9 mouse cellular contexts compared by ENCODE assay signal in genomic region chr19:30205159-30205816, GRCm38 (mm10). TPM values are rescaled to one million over a fixed set of nuclear protein-coding genes. Genes with fewer than 3 reads are reported as not detected.
DNase-seq lines count a peak whose midpoint lies in the region; ATAC-seq lines count a peak whose summit lies in the region.
"Had no signal": no experiment of that assay in that cellular context is flagged by ENCODE, and none has a peak within 500 bp of the region (broad histone marks: within the 10 kb centered on the region; RNA-seq: fewer than 3 reads in every experiment).

No protein-coding gene starts in this region.

- no peaks in the 10 kb centered on the region for H3K4me1 ChIP-seq in intestine, embryonic 14.5 days (replicated peaks; ENCODE audit: control insufficient read depth, insufficient read depth, low read length)
- H3K4me1 ChIP-seq in intestine, embryonic 16.5 days (ENCODE audit: control insufficient read depth, insufficient read depth, low read length) = no peaks in the 10 kb centered on the region
- no peaks in the 10 kb centered on the region for H3K4me1 ChIP-seq in hindbrain, embryonic 14.5 days (replicated peaks; ENCODE audit: control insufficient read depth, insufficient read depth, low read length)
- H3K4me1 ChIP-seq: embryonic facial prominence, embryonic 15.5 days had no signal

- 17% methylated on average over 12 of the region's 12 CpGs for WGBS in intestine, embryonic 14.5 days
- WGBS in intestine, embryonic 16.5 days = 19% methylated on average over 12 of the region's 12 CpGs
- WGBS in hindbrain, embryonic 14.5 days = 19% methylated on average over 12 of the region's 12 CpGs

- H3K27ac ChIP-seq in intestine, embryonic 14.5 days (ENCODE audit: low read depth) = no peak overlapping the region
- no peak overlapping the region for H3K27ac ChIP-seq in intestine, embryonic 16.5 days (ENCODE audit: low read length)
- H3K27ac ChIP-seq in hindbrain, embryonic 14.5 days = no peak overlapping the region
- H3K27ac ChIP-seq: embryonic facial prominence, embryonic 15.5 days had no signal

- no peak overlapping the region for H3K9ac ChIP-seq in intestine, embryonic 14.5 days (ENCODE audit: low read length)
- H3K9ac ChIP-seq in intestine, embryonic 16.5 days (ENCODE audit: low read depth, low read length) = no peak overlapping the region
- no peak overlapping the region for H3K9ac ChIP-seq in hindbrain, embryonic 14.5 days
- H3K9ac ChIP-seq: embryonic facial prominence, embryonic 15.5 days had no signal

- peak; percentile 78 for DNase-seq in intestine, embryonic 14.5 days (ENCODE audit: low spot score)
- peak; percentile 80 for DNase-seq in MN1 (ENCODE audit: low spot score)
- peak; percentile 92 for DNase-seq in embryo, embryonic 10 days (ENCODE audit: low spot score)
- peak; percentile 81 for DNase-seq in hindbrain, embryonic 14.5 days (ENCODE audit: low spot score)
- peak; percentile 46 for DNase-seq in left cerebral cortex, postnatal 4 days
- DNase-seq in neural tube, embryonic 10.5 days (ENCODE audit: extremely low spot score, low spot score) = peak; percentile 65
- DNase-seq in spleen, adult 12 weeks (ENCODE audit: low spot score) = no peak

- H3K9me3 ChIP-seq in intestine, embryonic 14.5 days (ENCODE audit: control insufficient read depth, low read length) = no peaks in the 10 kb centered on the region
- H3K9me3 ChIP-seq in intestine, embryonic 16.5 days (ENCODE audit: control insufficient read depth, low read length) = no peaks in the 10 kb centered on the region
- no peaks in the 10 kb centered on the region for H3K9me3 ChIP-seq in hindbrain, embryonic 14.5 days (ENCODE audit: control insufficient read depth, low read length)
- H3K9me3 ChIP-seq: embryonic facial prominence, embryonic 15.5 days had no signal

- no peak overlapping the region for H3K4me2 ChIP-seq in intestine, embryonic 14.5 days (ENCODE audit: low read length)
- no peak overlapping the region for H3K4me2 ChIP-seq in intestine, embryonic 16.5 days (ENCODE audit: low read depth, low read length)
- no peak overlapping the region for H3K4me2 ChIP-seq in hindbrain, embryonic 14.5 days (replicated peaks)
- H3K4me2 ChIP-seq: embryonic facial prominence, embryonic 15.5 days had no signal

- intact Hi-C loops in left cerebral cortex, postnatal 4 days (cut with DNase I) = loop anchor here (10.0 kb wide), 1 partner anchor 380 kb away; no protein-coding TSS in a partner anchor

- no peak overlapping the region for H3K4me3 ChIP-seq in intestine, embryonic 14.5 days (ENCODE audit: low read depth, low read length)
- no peak overlapping the region for H3K4me3 ChIP-seq in intestine, embryonic 16.5 days (ENCODE audit: low read length)
- H3K4me3 ChIP-seq in hindbrain, embryonic 14.5 days (replicated peaks; ENCODE audit: low read length) = no peak overlapping the region
- H3K4me3 ChIP-seq: embryonic facial prominence, embryonic 15.5 days had no signal

- no peaks in the 10 kb centered on the region for H3K36me3 ChIP-seq in intestine, embryonic 14.5 days (ENCODE audit: control insufficient read depth, insufficient read depth, low read length)
- H3K36me3 ChIP-seq in intestine, embryonic 16.5 days (ENCODE audit: control insufficient read depth, insufficient read depth, low read length) = no peaks in the 10 kb centered on the region
- H3K36me3 ChIP-seq in hindbrain, embryonic 14.5 days (replicated peaks; ENCODE audit: control insufficient read depth, insufficient read depth) = no peaks in the 10 kb centered on the region
- H3K36me3 ChIP-seq: embryonic facial prominence, embryonic 15.5 days had no signal

- no peak; the same call in 1 of the 2 replicates for ATAC-seq in intestine, embryonic 14.5 days (replicated peaks; ENCODE audit: low FRiP score, low TSS enrichment, low read depth)
- ATAC-seq in intestine, embryonic 16.5 days = no peak
- peak; percentile 62; the same call in 1 of the 2 replicates for ATAC-seq in hindbrain, embryonic 14.5 days (ENCODE audit: low FRiP score)

- no peaks in the 10 kb centered on the region for H3K27me3 ChIP-seq in intestine, embryonic 14.5 days (replicated peaks; ENCODE audit: control insufficient read depth, insufficient read depth, low read length)
- no peaks in the 10 kb centered on the region for H3K27me3 ChIP-seq in intestine, embryonic 16.5 days (replicated peaks; ENCODE audit: control insufficient read depth, insufficient read depth, low read length)
- no peaks in the 10 kb centered on the region for H3K27me3 ChIP-seq in hindbrain, embryonic 14.5 days (ENCODE audit: control insufficient read depth, insufficient read depth, low read length)
- H3K27me3 ChIP-seq: embryonic facial prominence, embryonic 15.5 days had no signal

RNA-seq across cellular contexts. Expression of gene Mbl2, which starts 27.5 kb away (rescaled TPM):
- polyA plus RNA-seq in intestine, embryonic 14.5 days (2014; fragmentation: Nextera tagmentation; extraction: Ambion mirVana) = not detected in 2 replicates
- polyA plus RNA-seq in intestine, embryonic 16.5 days (2015; fragmentation: Nextera tagmentation; extraction: Ambion mirVana) = 0.12 and 0.16 TPM in 2 replicates
- not detected in 2 replicates for polyA plus RNA-seq in hindbrain, embryonic 14.5 days (2014; fragmentation: Nextera tagmentation; extraction: Ambion mirVana)
- total RNA-seq in left cerebral cortex, postnatal 4 days (2021) = not detected

RNA-seq across cellular contexts. Expression of gene Gldc, which starts 30.1 kb away (rescaled TPM):
- polyA plus RNA-seq in intestine, embryonic 14.5 days (2014; fragmentation: Nextera tagmentation; extraction: Ambion mirVana) = 2.4 and 2.9 TPM in 2 replicates
- 0.75 and 1.3 TPM in 2 replicates for polyA plus RNA-seq in intestine, embryonic 16.5 days (2015; fragmentation: Nextera tagmentation; extraction: Ambion mirVana)
- polyA plus RNA-seq in hindbrain, embryonic 14.5 days (2014; fragmentation: Nextera tagmentation; extraction: Ambion mirVana) = 7.2 and 8.5 TPM in 2 replicates
- 10 to 100 TPM; 11.6 to 11.7 TPM for total RNA-seq in left cerebral cortex, postnatal 4 days (2021)
